Mouse (Mus musculus): ENCODE data around the gene Rad54l. TPM values are rescaled to one million over a fixed set of nuclear protein-coding genes. Genes with fewer than 3 reads are reported as not detected.

Gene Rad54l
- polyA plus RNA-seq, 2 experiments, result 15.6 to 24.4 TPM

- Histone ChIP-seq H3K27me3 (ENCODE audit: control insufficient read depth, insufficient read depth, low read length) (no peaks in the 10 kb centered on the region), H3K9ac (replicated peaks) (no peak overlapping the region), H3K9me3 (ENCODE audit: control insufficient read depth, low read length) (no peaks in the 10 kb centered on the region), H3K4me2 (ENCODE audit: low read depth) (no peak overlapping the region), H3K36me3 (replicated peaks; ENCODE audit: control insufficient read depth, insufficient read depth, low read depth) (peaks cover 15% of the 10 kb centered on the region), H3K4me3 (ENCODE audit: insufficient read depth in 1 of 2, low read depth in 2 of 2, low read length in 2 of 2) (no peak overlapping the region), H3K27ac (no peak overlapping the region), H3K4me1 (replicated peaks; ENCODE audit: control insufficient read depth in 2 of 2, insufficient read depth in 2 of 2, low read length in 1 of 2) (peaks cover 0 to 3% of the 10 kb centered on the region in 2 experiments; a peak in 2 of 4 replicates)
- ATAC-seq (ENCODE audit: insufficient read depth) (no peak), DNase-seq (ENCODE audit: low read depth in 3 of 3, low spot score in 3 of 3) (no peak)
- WGBS (ENCODE audit: insufficient replicate concordance), result 55% methylated on average over 3 of the region's 3 CpGs
- peak; percentile 56 for TF ChIP-seq CTCF (IDR thresholded peaks at IDR 0.05; ENCODE audit: low read depth)
- no peak for TF ChIP-seq EP300 (IDR thresholded peaks at IDR 0.05; ENCODE audit: low read depth)
Measured at GRCm38 (mm10) chr4:116159912-116160311, 36.4 kb upstream of the Rad54l start.

GRCm38 (mm10) chr4:116157882-116158281 lies 34.4 kb upstream of the Rad54l start:
- TF ChIP-seq EP300 (IDR thresholded peaks at IDR 0.05; ENCODE audit: low read depth) (no peak), CTCF (IDR thresholded peaks at IDR 0.05; ENCODE audit: low read depth) (no peak)
- DNase-seq (ENCODE audit: low read depth in 3 of 3, low spot score in 3 of 3) (no peak), ATAC-seq (ENCODE audit: insufficient read depth) (no peak)
- no peaks in the 10 kb centered on the region for H3K9me3 ChIP-seq (ENCODE audit: control insufficient read depth, low read length)
- H3K27ac ChIP-seq, result no peak overlapping the region
- H3K9ac ChIP-seq (replicated peaks), result no peak overlapping the region
- H3K36me3 ChIP-seq (replicated peaks; ENCODE audit: control insufficient read depth, insufficient read depth, low read depth), result peaks cover 17% of the 10 kb centered on the region
- no peak overlapping the region for H3K4me3 ChIP-seq (ENCODE audit: insufficient read depth in 1 of 2, low read depth in 2 of 2, low read length in 2 of 2)
- 79% methylated on average over 2 of the region's 2 CpGs for WGBS (ENCODE audit: insufficient replicate concordance)
- no peak overlapping the region for H3K4me2 ChIP-seq (ENCODE audit: low read depth)
- no peaks in the 10 kb centered on the region for H3K27me3 ChIP-seq (ENCODE audit: control insufficient read depth, insufficient read depth, low read length)
- H3K4me1 ChIP-seq (replicated peaks; ENCODE audit: control insufficient read depth in 2 of 2, insufficient read depth in 2 of 2, low read length in 1 of 2), result peaks cover 0 to 3% of the 10 kb centered on the region in 2 experiments; a peak in 2 of 4 replicates

DNA sequence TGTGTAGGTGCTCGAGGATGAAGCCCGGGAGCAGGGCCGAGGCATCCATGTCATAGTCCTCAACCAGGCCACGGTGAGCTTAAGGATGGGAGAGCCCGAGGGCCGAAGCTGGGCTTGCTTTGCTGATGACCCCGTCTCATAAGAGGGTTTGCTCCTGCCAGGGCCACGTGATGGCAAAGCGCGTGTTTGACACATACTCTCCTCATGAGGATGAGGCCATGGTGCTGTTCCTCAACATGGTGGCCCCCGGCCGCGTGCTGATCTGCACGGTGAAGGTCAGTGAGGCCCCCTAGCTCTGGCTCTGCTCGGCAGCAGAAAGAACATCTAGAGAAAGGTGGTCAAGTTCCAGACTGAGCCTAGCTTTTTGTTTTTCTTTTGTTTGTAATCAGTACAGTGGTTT lies 29.2 kb upstream of the Rad54l start:
- 84% methylated on average over 15 of the region's 15 CpGs for WGBS (ENCODE audit: insufficient replicate concordance)
- H3K27me3 ChIP-seq (ENCODE audit: control insufficient read depth, insufficient read depth, low read length), result no peaks in the 10 kb centered on the region
- TF ChIP-seq CTCF (IDR thresholded peaks at IDR 0.05; ENCODE audit: low read depth), result no peak
- TF ChIP-seq EP300 (IDR thresholded peaks at IDR 0.05; ENCODE audit: low read depth), result no peak
- H3K9ac ChIP-seq (replicated peaks), result no peak overlapping the region
- H3K36me3 ChIP-seq (replicated peaks; ENCODE audit: control insufficient read depth, insufficient read depth, low read depth), result peaks cover 12% of the 10 kb centered on the region
- H3K4me3 ChIP-seq (ENCODE audit: insufficient read depth in 1 of 2, low read depth in 2 of 2, low read length in 2 of 2), result no peak overlapping the region
- no peak overlapping the region for H3K27ac ChIP-seq
- H3K4me1 ChIP-seq (replicated peaks; ENCODE audit: control insufficient read depth in 2 of 2, insufficient read depth in 2 of 2, low read length in 1 of 2), result peaks cover 3 to 7% of the 10 kb centered on the region in 2 experiments; a peak in 3 of 4 replicates
- ATAC-seq (ENCODE audit: insufficient read depth), result no peak
- H3K4me2 ChIP-seq (ENCODE audit: low read depth), result no peak overlapping the region
- H3K9me3 ChIP-seq (ENCODE audit: control insufficient read depth, low read length), result no peaks in the 10 kb centered on the region
- DNase-seq (ENCODE audit: low read depth in 3 of 3, low spot score in 3 of 3), result no peak

GRCm38 (mm10) chr4:116151238-116151637 lies 27.7 kb upstream of the Rad54l start, which contains the start of gene Lurap1:
Gene Lurap1 (minus strand): TSS chr4:116151338.
- no peaks in the 10 kb centered on the region for H3K27me3 ChIP-seq (ENCODE audit: control insufficient read depth, insufficient read depth, low read length)
- 63% methylated on average over 6 of the region's 6 CpGs for WGBS (ENCODE audit: insufficient replicate concordance)
- no peak for TF ChIP-seq CTCF (IDR thresholded peaks at IDR 0.05; ENCODE audit: low read depth)
- TF ChIP-seq EP300 (IDR thresholded peaks at IDR 0.05; ENCODE audit: low read depth), result no peak

GRCm38 (mm10) chr4:116150862-116151221 lies 27.4 kb upstream of the Rad54l start:
- ATAC-seq (ENCODE audit: insufficient read depth), result 0 out of 2 replicates have a peak, but pooled peaks have one; percentile 4
- H3K4me2 ChIP-seq (ENCODE audit: low read depth), result peak overlapping the region; percentile 75
- peaks cover 8% of the 10 kb centered on the region; the same call in 1 of the 2 replicates for H3K36me3 ChIP-seq (replicated peaks; ENCODE audit: control insufficient read depth, insufficient read depth, low read depth)

More at GRCm38 (mm10) chr4:116151238-116151637, 27.7 kb upstream of the Rad54l start, which contains the start of gene Lurap1:
- H3K36me3 ChIP-seq (replicated peaks; ENCODE audit: control insufficient read depth, insufficient read depth, low read depth), result peaks cover 9% of the 10 kb centered on the region; the same call in 1 of the 2 replicates
- peak within 1 kb of the TSS; percentile 75 for H3K4me2 ChIP-seq (ENCODE audit: low read depth)
- peak within 1 kb of the TSS; percentile 71 for H3K9ac ChIP-seq (replicated peaks)
- no peaks in the 10 kb centered on the region for H3K9me3 ChIP-seq (ENCODE audit: control insufficient read depth, low read length)
- H3K4me1 ChIP-seq (replicated peaks; ENCODE audit: control insufficient read depth in 2 of 2, insufficient read depth in 2 of 2, low read length in 1 of 2), result peaks cover 3 to 7% of the 10 kb centered on the region in 2 experiments; a peak in 3 of 4 replicates
- H3K27ac ChIP-seq, result no peak within 1 kb of the TSS; the same call in 1 of the 2 replicates
- DNase-seq (ENCODE audit: low read depth in 3 of 3, low spot score in 3 of 3) (no peak), ATAC-seq (ENCODE audit: insufficient read depth) (no peak)
- H3K4me3 ChIP-seq (ENCODE audit: insufficient read depth in 1 of 2, low read depth in 2 of 2, low read length in 2 of 2), result peak within 1 kb of the TSS; percentile 60 to 71

More at GRCm38 (mm10) chr4:116150862-116151221, 27.4 kb upstream of the Rad54l start:
- Histone ChIP-seq H3K27ac (no peak overlapping the region), H3K9ac (replicated peaks) (peak overlapping the region; percentile 71), H3K4me3 (ENCODE audit: insufficient read depth in 1 of 2, low read depth in 2 of 2, low read length in 2 of 2) (peak overlapping the region; percentile 60 to 71), H3K9me3 (ENCODE audit: control insufficient read depth, low read length) (no peaks in the 10 kb centered on the region), H3K4me1 (replicated peaks; ENCODE audit: control insufficient read depth in 2 of 2, insufficient read depth in 2 of 2, low read length in 1 of 2) (peaks cover 3 to 7% of the 10 kb centered on the region in 2 experiments; a peak in 3 of 4 replicates), H3K27me3 (ENCODE audit: control insufficient read depth, insufficient read depth, low read length) (no peaks in the 10 kb centered on the region)
- no peak for DNase-seq (ENCODE audit: low read depth in 3 of 3, low spot score in 3 of 3)
- 25% methylated on average over 4 of the region's 4 CpGs for WGBS (ENCODE audit: insufficient replicate concordance)
- TF ChIP-seq EP300 (IDR thresholded peaks at IDR 0.05; ENCODE audit: low read depth) (no peak), CTCF (IDR thresholded peaks at IDR 0.05; ENCODE audit: low read depth) (no peak)
